Mouse (Mus musculus) stomach, postnatal 0 days (tissue): ENCODE data around the gene Acadl. TPM values are rescaled to one million over a fixed set of nuclear protein-coding genes. Genes with fewer than 3 reads are reported as not detected.
A peak's percentile ranks its signal among the peaks of the same experiment; 100 is the strongest.

Source experiments
- ATAC-seq: fragments of 200-750 bp; cut with Nextera tagmentation; 2 replicates; pipeline ENCODE4 v1.8.0; 2017; ENCODE audit not compliant: low FRiP score, low TSS enrichment
- DNase-seq: peaks from one replicate; pipeline ENCODE4 v3.0.0-alpha.2; 2016; ENCODE audit warnings: low spot score
- H3K27ac ChIP-seq: fragments of 300-500 bp; sonication (generic); replicated peaks from 2 replicates; pipeline ENCODE4 v1.5.1; 2014; ENCODE audit warnings: mild to moderate bottlenecking, control low read depth
- H3K27me3 ChIP-seq: fragments of 300-500 bp; sonication (generic); 2 replicates; pipeline ENCODE4 v1.6.1; 2014; ENCODE audit warnings: low read length; ENCODE audit not compliant: control insufficient read depth, insufficient read depth
- H3K36me3 ChIP-seq: fragments of 300-500 bp; sonication (generic); 2 replicates; pipeline ENCODE4 v1.6.1; 2014; ENCODE audit warnings: low read length, mixed read lengths; ENCODE audit not compliant: control insufficient read depth, insufficient read depth
- H3K4me1 ChIP-seq: fragments of 300-500 bp; sonication (generic); replicated peaks from 2 replicates; pipeline ENCODE4 v1.6.1; 2014; ENCODE audit warnings: antibody characterized with exemption; ENCODE audit not compliant: control insufficient read depth, insufficient read depth
- H3K4me2 ChIP-seq: fragments of 300-500 bp; sonication (generic); replicated peaks from 2 replicates; pipeline ENCODE4 v1.6.1; 2014; ENCODE audit warnings: low read depth, mild to moderate bottlenecking, control low read depth, moderate library complexity
- H3K4me3 ChIP-seq: fragments of 300-500 bp; sonication (generic); 2 replicates; pipeline ENCODE4 v1.5.1; 2014; ENCODE audit warnings: low read depth, low read length, control low read depth
- H3K9ac ChIP-seq: fragments of 300-500 bp; sonication (generic); 2 replicates; pipeline ENCODE4 v1.6.1; 2014; ENCODE audit warnings: mild to moderate bottlenecking, low read length, control low read depth, mixed read lengths
- H3K9me3 ChIP-seq: fragments of 300-500 bp; sonication (generic); 2 replicates; pipeline ENCODE4 v1.6.1; 2016; ENCODE audit warnings: low read length; ENCODE audit not compliant: control insufficient read depth
- CTCF ChIP-seq: IDR thresholded peaks from 2 replicates; pipeline ENCODE4 v1.5.1; 2016; ENCODE audit warnings: antibody characterized with exemption, low read depth, mild to moderate bottlenecking, moderate library complexity
- EP300 ChIP-seq: optimal IDR thresholded peaks from 2 replicates; pipeline ENCODE3; 2016; ENCODE audit warnings: antibody characterized with exemption
- WGBS: fragments of 180-500 bp; shearing (Covaris S2); extraction: QIAGEN DNeasy Blood & Tissue Kit; methylation state at CpG from one replicate; pipeline ENCODE4 v1.1.7; 2014; 5-methylcytosine and 5-hydroxymethylcytosine counted together
- polyA plus RNA-seq: library from polyadenylated mRNA; unstranded; fragments of >200 nt; fragmentation: Nextera tagmentation; extraction: Ambion mirVana; gene quantifications from 2 replicates; pipeline ENCODE4 v1.2.1, GENCODE M21; 2015

The Acadl gene
- polyA plus RNA-seq, 1 experiment from 2014 or later: 232 TPM

- DNase-seq (no peak), ATAC-seq (peak; percentile 91)
- Histone ChIP-seq H3K27ac (0 out of 2 replicates have a peak overlapping the region, but pooled peaks have one; percentile 53), H3K9ac (no peak overlapping the region), H3K4me2 (no peak overlapping the region), H3K27me3 (no peaks in the 10 kb centered on the region), H3K4me1 (no peaks in the 10 kb centered on the region), H3K36me3 (peaks cover 30% of the 10 kb centered on the region), H3K4me3 (no peak overlapping the region), H3K9me3 (0 out of 2 replicates have a peak, but pooled peaks cover 2% of the 10 kb centered on the region)
- TF ChIP-seq EP300: no peak
- TF ChIP-seq CTCF: no peak
- WGBS: 56% methylated on average over 5 of the region's 5 CpGs
These were observed 17.3 kb downstream of the Acadl start for GRCm38 (mm10) chr1:66845690-66846318.

- ATAC-seq (no peak), DNase-seq (no peak)
- TF ChIP-seq EP300: no peak
- no peak for TF ChIP-seq CTCF
- WGBS: 88% methylated on average over 10 of the region's 10 CpGs
- no peaks in the 10 kb centered on the region for H3K4me1 ChIP-seq
- no peaks in the 10 kb centered on the region for H3K9me3 ChIP-seq
- H3K27ac ChIP-seq: no peak overlapping the region
- H3K27me3 ChIP-seq: no peaks in the 10 kb centered on the region
- H3K36me3 ChIP-seq: peaks cover 14% of the 10 kb centered on the region
- no peak overlapping the region for H3K4me2 ChIP-seq
- no peak overlapping the region for H3K4me3 ChIP-seq
- no peak overlapping the region for H3K9ac ChIP-seq
These were observed 21.1 kb downstream of the Acadl start for GRCm38 (mm10) chr1:66841938-66842337.

- 68% methylated on average over 6 of the region's 6 CpGs for WGBS
- H3K27me3 ChIP-seq: no peaks in the 10 kb centered on the region
- no peaks in the 10 kb centered on the region for H3K4me1 ChIP-seq
- no peak for DNase-seq
- H3K27ac ChIP-seq: no peak overlapping the region
- no peak overlapping the region for H3K9ac ChIP-seq
- H3K4me2 ChIP-seq: no peak overlapping the region
- no peak for TF ChIP-seq EP300
- TF ChIP-seq CTCF: no peak
- no peak for ATAC-seq
- no peaks in the 10 kb centered on the region for H3K9me3 ChIP-seq
- H3K36me3 ChIP-seq: peaks cover 14% of the 10 kb centered on the region
- no peak overlapping the region for H3K4me3 ChIP-seq
These were observed 21.6 kb downstream of the Acadl start for GRCm38 (mm10) chr1:66841510-66841909.

- Histone ChIP-seq H3K27ac (no peak overlapping the region), H3K9ac (no peak overlapping the region), H3K4me1 (no peaks in the 10 kb centered on the region), H3K4me2 (no peak overlapping the region), H3K27me3 (no peaks in the 10 kb centered on the region), H3K4me3 (no peak overlapping the region), H3K36me3 (peaks cover 8% of the 10 kb centered on the region), H3K9me3 (no peaks in the 10 kb centered on the region)
- 27% methylated on average over 7 of the region's 7 CpGs for WGBS
- ATAC-seq: 0 out of 2 replicates have a peak, but pooled peaks have one; percentile 41
- TF ChIP-seq EP300: no peak
- no peak for TF ChIP-seq CTCF
- DNase-seq: no peak
These were observed 23.2 kb downstream of the Acadl start for GRCm38 (mm10) chr1:66839755-66840438.

- WGBS: 32% methylated on average over 1 of the region's 1 CpGs
- ATAC-seq: no peak
These were observed 23.9 kb downstream of the Acadl start for GRCm38 (mm10) chr1:66839135-66839534.

More at GRCm38 (mm10) chr1:66839135-66839534, 23.9 kb downstream of the Acadl start:
- H3K36me3 ChIP-seq: peaks cover 13% of the 10 kb centered on the region
- H3K4me3 ChIP-seq: no peak overlapping the region
- H3K9ac ChIP-seq: no peak overlapping the region
- no peak overlapping the region for H3K27ac ChIP-seq
- TF ChIP-seq CTCF: no peak
- H3K27me3 ChIP-seq: no peaks in the 10 kb centered on the region
- DNase-seq: no peak
- no peak overlapping the region for H3K4me2 ChIP-seq
- H3K9me3 ChIP-seq: no peaks in the 10 kb centered on the region
- H3K4me1 ChIP-seq: no peaks in the 10 kb centered on the region
